Mouse (Mus musculus) mature B cell (primary cell): Measurements from ENCODE around the gene Nlgn3.
"Not testable (repeated sequence)": the region's sequence is repeated elsewhere in the genome, so short reads cannot be mapped to it uniquely, and the experiment has no call there.

ENCODE experiments used
- in situ Hi-C: fragments of 300-500 bp; cut with MboI; formaldehyde crosslinking; loops from 2 replicates; pipeline ENCODE4 v1.14.3; 2019

Gene Nlgn3

DNA sequence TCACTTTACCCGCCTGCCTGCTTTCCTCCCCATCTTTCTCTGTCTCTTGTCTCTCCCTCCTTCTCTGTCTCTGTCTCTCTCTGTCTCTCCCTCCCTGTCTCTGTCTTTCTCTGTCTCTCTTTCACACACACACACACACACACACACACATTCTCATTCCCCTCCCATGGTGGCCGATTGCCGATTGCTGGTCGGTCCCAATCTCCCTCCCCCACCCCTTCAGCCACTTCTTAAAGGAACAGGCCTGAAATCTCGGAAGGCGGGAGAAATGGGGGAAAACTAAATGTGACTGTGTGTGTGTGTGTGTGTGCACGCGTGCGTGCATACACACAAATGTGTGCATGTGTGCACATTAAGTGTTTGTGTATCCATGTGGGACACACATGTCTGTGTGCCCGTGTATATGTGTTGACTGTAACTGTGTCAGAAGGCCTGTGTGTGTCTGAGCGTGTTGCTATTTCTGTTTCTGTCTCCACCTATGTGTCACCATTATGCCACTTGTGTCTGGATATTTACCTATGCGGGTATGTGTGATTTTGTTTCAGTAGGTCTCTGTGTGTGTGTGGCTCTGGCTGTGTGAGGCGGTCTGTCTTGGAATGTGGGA, 1.6 kb downstream of the Nlgn3 start:
- in situ Hi-C loops: no loop called here

DNA sequence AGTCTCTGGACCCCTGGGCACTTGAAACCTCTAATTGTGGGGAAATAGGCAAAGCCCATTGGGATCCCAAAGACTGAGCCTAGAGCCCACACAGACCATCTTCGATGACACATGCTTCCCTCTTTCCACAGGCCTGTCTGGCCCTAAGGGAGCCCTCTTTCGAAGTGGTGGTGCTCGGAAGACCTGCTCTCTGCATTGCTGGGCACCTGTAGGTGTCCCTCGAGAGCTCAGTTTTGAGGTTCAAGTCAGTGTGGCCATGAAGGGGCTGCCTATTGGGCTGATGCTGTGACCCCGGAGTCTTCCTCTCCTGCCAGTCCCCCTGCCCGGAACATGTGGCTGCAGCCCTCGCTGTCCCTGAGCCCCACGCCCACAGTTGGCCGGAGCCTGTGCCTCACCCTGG, 2.7 kb downstream of the Nlgn3 start:
- in situ Hi-C loops: no loop called here

DNA sequence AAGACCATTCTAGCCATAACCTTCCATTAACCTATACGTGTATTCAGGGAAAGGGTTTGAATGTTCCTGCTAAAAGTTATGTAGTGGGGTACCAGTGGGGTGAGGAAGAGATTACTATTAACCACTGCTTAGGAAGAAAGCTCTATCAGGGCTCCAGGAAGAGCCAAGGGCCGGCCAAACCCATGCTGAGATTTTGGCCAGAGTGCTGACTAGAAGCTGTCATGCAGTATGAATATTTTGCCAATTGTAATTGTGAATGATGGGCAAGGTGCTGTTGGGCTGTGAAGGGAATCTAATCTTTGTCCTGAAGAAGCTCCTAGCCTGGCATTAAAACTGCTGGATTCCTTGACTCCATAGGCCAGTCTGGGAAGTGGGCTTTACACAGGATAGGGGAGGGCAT, 5.7 kb downstream of the Nlgn3 start:
- in situ Hi-C loops: no loop called here

DNA sequence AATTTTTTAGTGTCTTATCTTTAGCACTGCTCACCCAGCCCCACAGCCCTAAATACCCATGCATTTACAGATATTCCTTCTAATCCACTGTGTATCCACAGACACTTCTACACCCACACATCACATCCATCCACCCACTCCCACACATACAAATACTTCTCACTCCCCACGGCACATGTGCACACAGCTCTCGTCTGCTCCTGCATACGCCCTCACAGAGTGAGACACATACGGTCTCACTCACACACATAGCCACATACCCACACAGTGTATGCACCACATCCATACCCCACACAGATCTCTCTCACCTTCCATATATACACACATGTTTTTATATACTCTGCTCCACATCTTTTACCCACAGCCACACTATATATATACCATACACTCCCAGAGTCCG, 10.3 kb downstream of the Nlgn3 start:
- in situ Hi-C loops: no loop called here

DNA sequence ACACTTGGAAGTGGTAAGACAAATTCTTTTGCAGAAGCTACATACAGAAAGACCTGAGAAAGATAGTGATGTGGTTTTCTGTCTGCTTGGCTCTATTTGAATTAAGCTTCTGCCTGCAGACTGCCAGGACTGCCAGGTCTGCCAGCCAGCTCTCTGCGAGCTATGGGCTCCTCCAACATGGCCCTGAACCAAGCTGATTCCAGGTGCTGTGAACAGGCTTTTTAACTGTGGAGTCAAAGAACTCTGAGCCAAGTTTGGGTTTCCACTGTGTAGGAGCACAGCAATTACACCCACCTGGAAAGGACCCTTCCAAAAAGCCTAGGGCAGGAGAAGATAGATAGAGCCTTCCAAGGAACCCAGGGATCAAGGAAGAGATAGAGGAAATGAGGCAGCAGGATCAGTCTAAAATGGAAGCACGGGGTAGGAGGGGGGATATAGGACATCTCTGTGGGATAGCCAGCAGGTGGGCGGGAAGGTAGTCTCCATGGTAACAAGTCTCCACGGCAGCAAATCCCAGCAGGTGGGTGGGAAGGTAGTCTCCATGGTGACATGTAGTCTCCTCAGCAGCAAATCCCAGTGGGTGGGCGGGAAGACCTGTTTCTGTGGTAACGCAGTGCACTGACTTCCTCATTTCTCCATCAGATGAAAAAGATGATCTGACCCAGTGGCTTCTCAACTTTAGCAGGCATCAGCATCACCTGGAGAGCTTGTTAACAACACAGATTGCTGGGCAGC, 14.8 kb downstream of the Nlgn3 start:
- in situ Hi-C loops: no loop called here

DNA sequence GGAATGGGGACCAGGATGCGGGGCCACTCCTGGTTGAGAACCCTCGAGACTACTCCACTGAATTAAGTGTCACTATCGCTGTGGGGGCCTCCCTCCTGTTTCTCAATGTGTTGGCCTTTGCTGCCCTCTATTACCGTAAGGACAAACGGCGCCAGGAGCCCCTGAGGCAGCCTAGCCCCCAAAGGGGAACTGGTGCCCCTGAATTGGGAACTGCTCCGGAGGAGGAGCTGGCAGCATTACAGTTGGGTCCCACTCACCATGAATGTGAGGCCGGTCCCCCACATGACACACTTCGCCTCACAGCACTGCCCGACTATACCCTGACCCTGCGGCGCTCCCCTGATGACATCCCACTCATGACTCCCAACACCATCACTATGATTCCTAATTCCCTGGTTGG, 20.8 kb downstream of the Nlgn3 start:
- in situ Hi-C loops: no loop called here

DNA sequence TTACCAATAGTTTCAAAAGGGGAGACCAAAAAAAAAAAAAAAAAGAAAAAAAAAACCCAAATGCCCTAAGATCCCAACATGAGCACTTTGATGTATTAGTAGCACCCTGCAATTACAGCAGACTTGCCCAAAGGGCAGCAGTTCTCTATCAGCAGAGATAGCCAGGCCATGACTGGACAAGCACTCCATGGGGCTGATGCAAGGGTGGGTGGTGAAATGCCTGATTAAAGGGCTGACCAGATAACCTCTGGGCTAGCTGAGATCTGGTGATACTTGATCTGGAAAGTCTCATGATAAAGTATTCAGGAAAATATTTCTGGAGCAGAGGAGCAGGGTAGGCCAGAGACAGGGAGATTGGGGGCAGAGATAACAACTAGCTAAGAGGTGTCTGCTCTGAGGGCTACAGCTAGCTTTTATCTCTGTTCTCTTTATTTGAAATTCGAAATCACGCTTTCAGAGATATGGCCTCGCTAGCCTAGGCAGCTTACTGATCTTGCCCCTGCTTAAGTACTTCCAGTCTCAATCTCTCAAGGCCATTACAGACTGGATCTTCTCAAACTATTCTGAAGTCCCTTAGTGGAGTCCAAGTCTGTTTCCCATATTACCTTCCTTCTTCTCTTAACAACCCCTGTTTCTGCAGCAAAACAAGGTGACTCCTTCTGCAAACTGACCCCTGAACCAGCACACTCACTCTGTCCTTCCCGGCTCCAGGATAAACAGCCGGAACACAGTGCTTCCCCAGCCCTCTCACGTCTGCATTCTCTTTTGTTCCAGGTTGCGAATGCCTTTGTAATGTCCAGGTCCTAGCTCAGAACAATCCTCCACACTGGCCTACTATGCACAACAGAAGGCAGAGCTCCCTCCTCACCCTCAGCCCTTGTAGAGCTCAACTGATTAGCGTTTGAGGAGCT, 27.3 kb downstream of the Nlgn3 start:
- in situ Hi-C loops: no loop called here

DNA sequence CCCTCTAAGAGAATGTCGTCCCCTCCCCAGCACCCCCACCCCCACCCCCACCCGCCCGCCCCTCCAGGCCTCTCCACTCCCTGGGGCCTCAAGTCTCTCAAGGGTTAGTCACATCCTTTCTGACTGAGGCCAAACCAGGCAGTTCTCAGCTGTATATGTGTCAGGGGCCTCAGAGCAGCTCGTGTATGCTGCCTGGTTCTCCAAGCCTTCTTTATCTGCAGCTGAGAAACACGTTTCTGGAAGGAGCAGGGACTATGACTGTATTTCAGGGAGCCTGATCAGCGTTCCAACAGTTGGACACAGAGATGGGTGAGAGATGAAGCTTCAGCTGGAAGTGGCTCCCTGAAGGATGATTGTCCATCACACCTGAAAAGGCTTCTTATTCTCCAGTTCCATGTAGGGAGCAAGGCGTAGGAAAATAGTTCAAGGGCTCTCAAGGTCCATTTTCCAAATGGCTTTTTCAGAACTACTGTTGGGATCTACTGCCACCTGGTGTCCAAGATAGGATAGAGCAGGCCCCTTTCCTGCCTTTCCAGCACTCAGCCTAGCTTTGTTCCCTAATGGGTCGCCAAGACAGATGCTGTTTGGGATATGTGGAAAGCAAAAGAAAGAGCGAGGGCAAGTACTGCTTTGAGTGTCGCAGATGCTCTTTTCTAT, 30.5 kb downstream of the Nlgn3 start:
- in situ Hi-C loops: loop anchor here (5.0 kb wide), 1 partner anchor 197 kb away; no protein-coding TSS in a partner anchor

DNA sequence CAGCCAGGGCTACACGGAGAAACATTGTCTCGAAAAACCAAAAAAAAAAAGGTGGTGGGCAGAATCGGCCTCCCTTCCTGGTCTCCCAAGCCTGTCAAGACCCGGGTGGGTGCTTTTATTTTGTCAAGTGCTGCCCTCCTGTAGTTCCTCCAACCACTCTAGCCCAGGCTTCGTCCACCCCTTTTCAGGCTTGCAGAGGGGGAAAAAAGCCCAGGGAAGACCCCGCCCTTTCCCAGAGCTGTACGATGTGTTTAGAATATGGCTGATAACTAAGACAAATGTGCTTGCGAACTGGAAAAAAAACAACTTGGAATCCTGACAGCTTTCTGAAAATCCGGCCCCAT, 33.0 kb downstream of the Nlgn3 start:
- in situ Hi-C loops: loop anchor here (5.0 kb wide), 1 partner anchor 200 kb away; no protein-coding TSS in a partner anchor

DNA sequence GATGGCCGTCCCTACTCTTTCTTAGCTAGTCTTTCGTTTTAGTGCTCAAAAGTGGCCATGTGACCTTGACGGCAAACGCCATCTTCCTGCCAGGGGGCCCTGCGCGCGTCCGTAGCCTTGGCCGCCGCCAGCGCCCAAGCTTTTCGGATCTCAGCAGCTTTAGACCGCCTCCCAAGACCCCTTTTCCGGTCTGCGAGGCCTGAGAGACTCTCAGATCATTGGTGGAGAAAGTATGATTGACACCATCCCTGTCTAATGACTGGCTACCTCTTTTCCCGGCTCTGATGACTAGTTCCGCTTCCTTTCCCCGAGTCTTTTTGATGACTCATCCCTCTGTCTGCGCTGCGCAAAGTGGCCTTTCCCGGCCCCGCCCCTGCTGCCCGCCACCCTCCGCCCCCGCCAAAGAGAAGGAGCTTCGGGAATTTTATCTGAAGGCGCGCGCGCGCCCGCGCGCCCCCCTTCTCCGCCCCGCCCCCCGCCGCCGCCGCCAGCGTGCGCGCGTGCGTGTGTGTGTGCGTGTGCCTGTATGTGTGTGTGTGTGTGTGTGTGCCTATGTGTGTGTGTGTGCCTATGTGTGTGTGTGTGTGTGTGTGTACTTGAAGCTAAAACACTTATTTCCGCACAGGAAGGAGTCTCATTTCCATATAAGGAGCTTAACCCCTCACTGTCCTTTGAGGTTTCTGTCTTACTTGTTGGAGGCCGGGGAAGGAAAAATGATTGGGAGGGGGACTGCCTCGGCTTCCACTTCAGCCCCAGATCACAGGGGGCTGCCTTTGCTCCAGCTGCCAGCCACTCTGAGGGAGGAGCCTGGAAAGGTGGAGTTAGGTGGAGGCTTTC, 33.6 kb downstream of the Nlgn3 start:
- in situ Hi-C loops: loop anchor here (5.0 kb wide), 1 partner anchor 200 kb away; no protein-coding TSS in a partner anchor

DNA sequence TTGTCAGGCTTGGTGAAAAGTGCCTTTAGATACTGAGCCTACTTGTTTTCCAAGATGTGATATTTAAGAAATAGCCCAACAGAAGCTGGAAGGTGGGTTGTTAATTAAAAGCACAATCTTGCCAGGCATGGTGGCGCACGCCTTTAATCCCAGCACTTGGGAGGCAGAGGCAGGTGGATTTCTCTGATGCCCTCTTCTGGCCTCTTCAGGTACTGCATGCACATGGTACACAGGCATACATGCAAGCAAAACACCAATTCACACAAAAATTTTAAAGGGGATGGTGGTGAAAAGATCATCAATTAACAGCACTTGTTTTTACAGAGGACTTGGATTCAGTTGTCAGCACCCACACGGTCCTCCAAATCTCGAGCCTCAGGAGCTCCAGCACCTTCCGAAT, 35.6 kb downstream of the Nlgn3 start:
- in situ Hi-C loops: loop anchor here (5.0 kb wide), 1 partner anchor 202 kb away; no protein-coding TSS in a partner anchor

DNA sequence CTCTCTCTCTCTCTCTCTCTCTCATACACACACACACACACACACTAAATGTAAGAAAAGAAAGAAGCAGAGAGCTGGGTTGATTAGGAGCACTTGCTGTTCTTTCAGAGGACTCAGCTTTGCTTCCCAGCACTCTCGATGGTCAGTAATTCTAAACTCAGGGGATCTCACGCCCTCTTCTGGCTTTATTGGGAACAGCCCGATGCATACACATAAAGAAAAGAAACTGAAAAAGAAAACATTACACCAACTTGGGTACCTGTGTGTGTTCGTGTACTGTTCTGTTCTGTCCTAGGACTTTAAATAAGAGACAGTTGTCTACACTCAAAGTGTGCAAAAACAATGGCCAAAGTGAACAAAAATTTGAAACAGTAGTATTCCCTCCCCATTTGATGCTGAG, 39.7 kb downstream of the Nlgn3 start:
- in situ Hi-C loops: no loop called here

DNA sequence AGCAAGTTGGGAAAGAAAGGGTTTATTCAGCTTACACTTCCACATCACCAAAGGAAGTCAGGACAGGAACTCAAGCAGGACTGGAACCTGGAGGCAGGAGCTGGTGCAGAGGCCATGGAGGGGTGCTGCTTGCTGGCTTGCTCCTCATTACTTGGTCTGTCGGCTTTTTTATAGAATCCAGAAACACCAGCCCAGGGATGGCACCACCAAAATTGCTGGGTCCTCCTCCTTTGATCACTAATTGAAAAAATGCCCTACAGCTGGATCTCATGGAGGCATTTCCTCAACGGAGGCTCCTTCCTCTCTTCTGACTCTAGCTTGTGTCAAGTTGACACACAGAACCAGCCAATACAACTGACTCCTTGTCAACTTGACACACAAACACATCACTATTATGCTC, 43.9 kb downstream of the Nlgn3 start:
- in situ Hi-C loops: not testable (repeated sequence)

DNA sequence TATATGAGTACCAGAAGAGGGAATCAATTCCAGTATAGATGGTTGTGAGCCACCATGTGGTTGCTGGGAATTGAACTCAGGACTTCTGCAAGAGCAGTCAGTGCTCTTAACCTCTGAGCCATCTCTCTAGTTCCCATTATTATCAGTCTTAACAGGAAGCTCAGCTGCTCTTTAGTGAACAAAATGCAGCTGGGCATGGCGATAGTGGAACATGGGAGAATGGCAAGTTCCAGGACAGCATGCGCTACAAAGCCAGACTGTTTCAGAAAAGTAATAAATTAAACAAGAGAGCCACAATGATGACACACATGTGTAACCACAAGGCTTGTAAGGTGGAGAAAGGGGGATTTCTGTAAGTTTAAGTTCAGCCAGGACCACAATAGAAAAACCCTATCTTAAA, 46.5 kb downstream of the Nlgn3 start:
- in situ Hi-C loops: no loop called here

DNA sequence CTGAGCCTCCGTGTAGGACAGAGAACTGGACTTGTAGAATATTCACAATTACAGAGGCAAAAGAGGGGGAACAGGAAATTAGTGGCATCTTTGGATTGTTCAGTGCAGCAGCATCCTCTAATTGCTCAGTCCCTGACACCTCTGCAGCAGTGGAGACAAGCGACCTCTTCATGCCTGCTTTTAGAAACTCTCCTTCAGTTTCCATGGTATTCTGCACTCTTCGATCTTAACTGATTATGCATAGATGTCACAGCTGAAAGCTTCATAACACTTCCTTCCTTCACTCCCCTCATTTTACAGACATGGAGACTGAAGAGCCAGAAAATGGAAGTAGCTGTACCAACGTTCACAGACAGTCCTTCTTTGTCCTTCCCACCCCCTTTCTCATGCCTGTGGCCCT, 47.5 kb downstream of the Nlgn3 start:
- in situ Hi-C loops: no loop called here

DNA sequence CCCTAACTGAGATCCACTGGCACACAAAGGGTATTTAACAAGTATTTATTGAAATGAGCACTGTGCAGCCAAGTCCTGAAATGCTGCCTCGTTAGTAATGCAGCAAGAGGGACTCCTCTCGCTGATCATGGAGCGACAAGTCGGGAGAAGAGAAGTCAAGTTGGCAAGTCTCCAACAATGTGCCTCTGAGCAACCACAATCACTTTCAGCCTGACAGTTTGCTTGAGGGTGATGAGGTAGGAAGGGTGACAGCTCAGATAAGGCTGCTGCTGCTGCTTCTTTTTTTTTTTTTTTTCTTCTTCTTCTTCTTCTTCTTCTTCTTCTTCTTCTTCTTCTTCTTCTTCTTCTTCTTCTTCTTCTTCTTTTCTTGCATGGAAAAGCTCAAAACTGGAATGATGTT, 52.2 kb downstream of the Nlgn3 start:
- in situ Hi-C loops: no loop called here

DNA sequence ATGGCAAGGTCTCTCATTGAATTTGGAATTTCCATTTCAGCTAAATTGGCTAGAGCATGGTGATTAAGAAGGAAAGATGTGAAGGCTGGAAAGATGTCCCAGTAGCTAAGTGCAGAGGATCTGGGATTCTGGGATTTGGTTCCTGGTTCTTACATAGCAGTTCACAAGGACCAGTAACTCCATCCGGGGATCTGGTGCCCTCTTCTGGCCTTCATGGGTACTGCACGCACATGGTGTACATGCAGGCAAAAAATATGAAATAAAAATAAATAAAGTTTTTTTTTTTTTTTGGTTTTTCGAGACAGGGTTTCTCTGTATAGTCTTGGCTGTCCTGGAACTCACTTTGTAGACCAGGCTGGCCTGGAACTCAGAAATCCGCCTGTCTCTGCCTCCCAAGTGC, 59.9 kb downstream of the Nlgn3 start:
- in situ Hi-C loops: not testable (repeated sequence)

DNA sequence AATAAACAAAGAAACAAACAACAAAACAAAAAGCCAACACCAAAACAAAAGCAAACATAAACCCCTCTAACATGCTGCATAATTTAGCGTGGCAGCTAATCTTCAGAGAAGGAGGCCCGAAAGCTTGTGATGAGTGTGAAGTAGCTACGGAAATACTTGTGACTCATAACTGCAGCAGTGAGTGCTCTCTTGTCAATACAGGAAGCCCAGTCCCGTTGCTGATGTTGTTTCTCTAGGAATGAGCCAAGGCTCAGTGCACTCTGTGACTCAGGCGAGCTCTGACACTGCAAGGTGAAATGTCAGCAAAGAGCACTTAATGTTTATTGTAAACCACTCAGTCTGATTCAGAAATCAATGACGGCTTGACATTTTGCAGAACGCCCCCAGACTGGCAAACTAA, 70.0 kb downstream of the Nlgn3 start:
- in situ Hi-C loops: no loop called here

DNA sequence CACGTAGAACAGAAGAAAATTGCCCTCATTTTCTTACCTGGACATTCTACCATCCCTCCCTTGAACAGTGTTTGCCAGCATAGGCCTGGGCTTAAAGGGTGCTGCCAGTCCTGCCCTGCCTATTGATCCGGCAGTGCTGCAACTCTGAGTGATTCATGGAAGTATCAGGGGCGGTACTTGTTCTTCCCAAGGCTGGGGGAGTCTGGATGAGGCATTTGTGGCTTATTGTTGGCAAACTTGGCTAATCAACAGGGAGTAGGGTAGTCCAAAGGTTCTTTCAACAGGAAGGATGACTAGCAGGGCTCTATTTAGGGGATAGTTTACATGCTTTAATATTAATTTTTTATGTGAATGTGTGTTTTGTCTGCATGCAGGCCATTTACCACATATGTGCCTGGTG, 71.6 kb downstream of the Nlgn3 start:
- in situ Hi-C loops: no loop called here

DNA sequence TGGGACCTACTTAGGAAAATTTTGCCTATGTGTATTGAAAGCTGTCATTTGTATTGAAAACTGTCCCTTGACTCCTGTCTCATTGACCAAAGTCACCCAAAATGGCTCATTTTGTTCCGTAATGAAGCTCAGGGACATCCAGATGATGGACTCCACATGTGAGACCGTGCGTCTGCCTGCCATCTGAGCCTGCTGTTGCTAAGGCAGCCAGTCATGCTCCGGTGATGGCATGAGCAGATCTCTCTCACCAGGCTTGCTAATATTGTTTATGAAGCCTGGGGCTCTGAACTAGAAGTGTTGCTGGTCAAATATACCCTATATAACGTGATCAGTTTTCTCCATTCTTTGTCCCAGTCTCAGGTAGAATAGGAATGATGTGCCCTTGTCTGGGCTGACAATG, 74.0 kb downstream of the Nlgn3 start:
- in situ Hi-C loops: no loop called here
